Mouse (Mus musculus) heart, embryonic 11.5 days (tissue): Measurements from ENCODE around the gene Arhgap5. TPM values are rescaled to one million over a fixed set of nuclear protein-coding genes. Genes with fewer than 3 reads are reported as not detected.

ENCODE experiments used
- ATAC-seq: fragments of 200-750 bp; cut with Nextera tagmentation; replicated peaks from 2 replicates; pipeline ENCODE4 v1.8.0; 2017; ENCODE audit warnings: moderate library complexity; ENCODE audit not compliant: insufficient number of reproducible peaks, low FRiP score, low TSS enrichment
- H3K27ac ChIP-seq: fragments of 300-500 bp; sonication (generic); 2 replicates; pipeline ENCODE4 v1.5.1; 2014; ENCODE audit warnings: mild to moderate bottlenecking, low read depth, low read length
- H3K27me3 ChIP-seq: fragments of 300-500 bp; sonication (generic); 2 replicates; pipeline ENCODE4 v1.6.1; 2014; ENCODE audit warnings: mild to moderate bottlenecking, low read length, mixed read lengths; ENCODE audit not compliant: control insufficient read depth, insufficient read depth
- H3K36me3 ChIP-seq: fragments of 300-500 bp; sonication (generic); 2 replicates; pipeline ENCODE4 v1.6.1; 2014; ENCODE audit warnings: mild to moderate bottlenecking, low read length, moderate library complexity, mixed read lengths; ENCODE audit not compliant: control insufficient read depth, insufficient read depth
- H3K4me1 ChIP-seq: fragments of 300-500 bp; sonication (generic); 2 replicates; pipeline ENCODE4 v1.6.1; 2014; ENCODE audit warnings: low read length; ENCODE audit not compliant: control insufficient read depth, insufficient read depth
- H3K4me2 ChIP-seq: fragments of 300-500 bp; sonication (generic); 2 replicates; pipeline ENCODE4 v1.6.1; 2014; ENCODE audit warnings: mild to moderate bottlenecking, moderate library complexity
- H3K4me3 ChIP-seq: fragments of 300-500 bp; sonication (generic); 2 replicates; pipeline ENCODE4 v1.5.1; 2014; ENCODE audit warnings: low read depth, low read length
- H3K9ac ChIP-seq: fragments of 300-500 bp; sonication (generic); 2 replicates; pipeline ENCODE4 v1.6.1; 2014; ENCODE audit warnings: mild to moderate bottlenecking, low read depth, low read length, moderate library complexity
- H3K9me3 ChIP-seq: fragments of 300-500 bp; sonication (generic); replicated peaks from 2 replicates; pipeline ENCODE4 v1.6.1; 2016; ENCODE audit warnings: low read length; ENCODE audit not compliant: control insufficient read depth
- WGBS: fragments of 180-500 bp; shearing (Covaris S2); extraction: QIAGEN DNeasy Blood & Tissue Kit; methylation state at CpG from one replicate; pipeline ENCODE4 v1.1.7; 2014; ENCODE audit not compliant: insufficient replicate concordance; 5-methylcytosine and 5-hydroxymethylcytosine counted together
- polyA plus RNA-seq: library from polyadenylated mRNA; unstranded; fragments of >200 nt; fragmentation: Nextera tagmentation; extraction: Ambion mirVana; gene quantifications from 2 replicates; pipeline ENCODE4 v1.2.1, GENCODE M21; 2014

Gene Arhgap5
- 42.1 and 42.3 TPM in 2 replicates for polyA plus RNA-seq

DNA sequence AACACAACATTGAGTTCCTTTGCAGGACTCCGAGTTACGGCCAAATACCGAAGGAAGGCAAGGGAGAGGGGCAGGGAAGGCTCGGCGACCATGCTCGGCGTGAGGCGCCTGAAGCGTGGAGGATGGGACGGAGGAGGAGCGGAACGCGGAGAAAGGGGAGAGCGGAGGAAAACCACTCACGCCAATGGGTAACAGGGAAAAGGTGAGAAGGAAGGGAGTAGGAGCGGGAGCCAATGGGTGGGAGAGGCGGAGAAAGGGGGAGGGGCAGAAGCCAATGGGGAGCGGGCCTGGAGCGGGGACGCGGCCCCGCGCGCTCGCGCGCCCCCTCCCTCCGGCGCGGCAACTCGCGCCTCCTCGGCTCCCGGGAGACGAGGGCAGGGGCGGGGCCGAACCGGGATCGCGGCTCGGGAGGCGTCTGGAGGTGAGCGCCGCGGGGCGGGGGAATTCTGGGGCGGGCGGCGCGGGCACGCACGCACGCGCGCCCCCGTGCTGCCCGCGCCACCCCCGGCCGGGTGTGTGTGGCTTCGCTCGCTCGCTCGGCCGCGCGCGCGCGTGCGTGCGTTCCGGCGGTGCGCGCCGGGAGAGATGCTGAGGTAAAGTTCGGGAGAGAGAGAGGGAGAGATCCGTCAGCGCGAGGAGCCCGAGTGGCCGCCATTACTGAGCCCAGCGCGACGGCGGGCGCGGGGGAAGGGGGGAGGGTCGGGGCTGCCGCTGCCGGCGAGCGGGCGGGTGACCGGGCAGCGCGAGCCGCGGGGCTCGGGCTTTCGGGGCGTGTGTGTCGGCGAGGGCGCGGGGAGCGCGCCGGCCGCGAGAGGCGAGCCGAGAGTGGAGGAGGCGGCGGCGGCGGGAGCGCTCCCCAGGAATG, at the start of gene Arhgap5:
Gene Arhgap5 (plus strand): TSS at position 517 of the 865 bp plus-strand sequence.
- H3K9me3 ChIP-seq = no peaks in the 10 kb centered on the region
- ATAC-seq = peak; percentile 98
- peak within 1 kb of the TSS; percentile 99 for H3K9ac ChIP-seq
- WGBS = under 1% methylated on average over 74 of the region's 119 CpGs
- no peaks in the 10 kb centered on the region; the same call in 1 of the 2 replicates for H3K4me1 ChIP-seq
- peak within 1 kb of the TSS; percentile 82 for H3K4me2 ChIP-seq
- peak within 1 kb of the TSS; percentile 97 for H3K4me3 ChIP-seq
- H3K27ac ChIP-seq = peak within 1 kb of the TSS; percentile 100
- no peaks in the 10 kb centered on the region for H3K27me3 ChIP-seq
- no peaks in the 10 kb centered on the region for H3K36me3 ChIP-seq

DNA sequence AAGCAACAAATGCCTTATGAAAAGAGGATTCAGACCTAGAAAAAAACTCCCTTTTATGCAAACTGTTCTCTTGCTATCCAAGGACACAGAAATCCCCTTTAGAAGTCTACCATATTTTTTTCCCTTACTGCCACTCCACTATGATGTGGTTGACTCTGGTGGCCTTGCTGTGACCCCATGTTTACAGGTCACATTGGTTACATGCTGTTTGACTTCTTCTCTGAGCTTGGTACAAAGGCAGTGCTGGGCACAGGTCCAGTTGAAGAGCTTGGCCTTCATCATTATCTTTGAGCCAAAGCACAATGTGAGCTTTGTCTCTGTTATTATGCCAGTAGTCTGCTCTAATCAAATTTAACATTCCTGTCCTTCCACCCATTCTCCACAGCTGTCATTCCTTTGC, 39.2 kb upstream of the Arhgap5 start:
- H3K27me3 ChIP-seq = no peaks in the 10 kb centered on the region
- H3K9me3 ChIP-seq = no peaks in the 10 kb centered on the region
- no peak overlapping the region for H3K9ac ChIP-seq
- no peak overlapping the region for H3K4me2 ChIP-seq
- no peak for ATAC-seq
- H3K27ac ChIP-seq = no peak overlapping the region
- no peak overlapping the region for H3K4me3 ChIP-seq
- H3K4me1 ChIP-seq = no peaks in the 10 kb centered on the region
- H3K36me3 ChIP-seq = no peaks in the 10 kb centered on the region

DNA sequence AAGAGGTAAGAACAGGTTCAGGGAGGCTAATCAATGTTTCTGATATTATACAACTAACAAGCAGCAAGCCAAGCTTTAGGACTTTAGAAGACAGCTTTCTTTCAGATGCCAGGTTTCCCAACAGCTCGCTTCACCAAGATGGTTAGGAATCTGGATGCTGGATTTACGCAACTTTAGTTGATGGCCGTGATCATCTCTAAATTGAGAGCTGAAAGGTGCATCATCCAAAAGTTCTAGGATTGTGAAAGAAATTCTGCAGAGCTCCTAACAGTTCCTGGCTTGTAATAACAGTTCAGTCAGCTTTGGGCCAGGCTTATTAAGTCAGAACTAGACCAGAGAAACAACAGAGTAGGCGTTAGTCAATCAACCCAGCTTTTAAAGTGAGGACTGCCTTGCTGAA, 32.2 kb upstream of the Arhgap5 start:
- 78% methylated on average over 4 of the region's 4 CpGs for WGBS

DNA sequence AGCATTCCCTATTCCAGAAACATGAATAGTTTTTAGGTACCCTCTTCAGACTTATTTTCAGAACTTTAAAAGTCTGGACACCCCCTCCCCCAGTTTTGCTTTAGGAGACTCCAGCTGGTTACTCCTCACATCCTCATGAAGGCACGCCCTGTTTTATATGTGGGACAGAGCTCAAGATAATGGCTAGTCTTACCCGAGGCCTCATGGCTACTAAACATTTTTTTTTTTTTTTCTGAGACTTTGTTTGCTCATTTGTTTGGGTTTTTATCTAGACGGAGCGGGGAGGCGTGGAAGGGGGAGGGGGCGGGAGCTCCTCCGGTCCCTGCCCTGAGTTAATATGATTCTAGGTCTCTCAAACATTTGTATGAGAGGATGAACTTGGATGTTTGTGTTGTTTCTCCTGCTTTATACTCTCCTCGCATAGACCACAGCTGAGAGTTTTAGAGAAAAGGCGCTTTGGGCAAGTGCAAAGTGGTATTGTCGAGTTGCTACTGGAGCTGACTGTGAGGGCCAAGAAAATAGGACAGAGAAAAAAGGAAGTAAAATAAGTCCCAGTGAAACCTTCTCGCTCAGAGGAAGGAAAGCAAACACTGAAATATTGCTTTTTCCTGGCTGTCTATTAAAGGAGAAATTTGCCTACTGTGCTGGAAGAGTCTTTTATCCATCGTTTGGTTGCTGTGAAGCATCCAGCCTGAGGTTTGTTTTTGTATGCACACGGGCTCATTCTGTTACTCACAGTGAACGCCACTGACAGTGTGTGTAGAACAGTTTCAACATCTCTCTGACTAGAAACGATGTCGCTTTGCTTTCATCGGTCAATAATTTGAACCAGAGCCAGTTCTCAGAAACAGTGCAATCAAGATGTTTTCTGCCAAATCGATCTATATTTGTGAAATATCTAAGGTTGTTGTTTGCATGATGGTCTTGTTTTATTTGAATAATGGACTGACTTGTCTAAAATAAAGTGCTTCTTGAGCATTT, 29.5 kb upstream of the Arhgap5 start:
- no peaks in the 10 kb centered on the region for H3K9me3 ChIP-seq
- no peaks in the 10 kb centered on the region for H3K36me3 ChIP-seq
- WGBS = 60% methylated on average over 18 of the region's 18 CpGs
- H3K27me3 ChIP-seq = no peaks in the 10 kb centered on the region
- H3K4me1 ChIP-seq = peaks cover under 1% of the 10 kb centered on the region; the same call in 1 of the 2 replicates
- H3K4me3 ChIP-seq = no peak overlapping the region
- no peak overlapping the region for H3K27ac ChIP-seq
- ATAC-seq = no peak
- H3K4me2 ChIP-seq = 0 out of 2 replicates have a peak overlapping the region, but pooled peaks have one; percentile 22
- H3K9ac ChIP-seq = no peak overlapping the region

More for the DNA sequence above, 32.2 kb upstream of the Arhgap5 start:
- ATAC-seq = no peak
- Histone ChIP-seq H3K4me3 (no peak overlapping the region), H3K36me3 (no peaks in the 10 kb centered on the region), H3K9ac (no peak overlapping the region), H3K27me3 (no peaks in the 10 kb centered on the region), H3K4me2 (no peak overlapping the region), H3K9me3 (no peaks in the 10 kb centered on the region), H3K27ac (no peak overlapping the region), H3K4me1 (no peaks in the 10 kb centered on the region)

DNA sequence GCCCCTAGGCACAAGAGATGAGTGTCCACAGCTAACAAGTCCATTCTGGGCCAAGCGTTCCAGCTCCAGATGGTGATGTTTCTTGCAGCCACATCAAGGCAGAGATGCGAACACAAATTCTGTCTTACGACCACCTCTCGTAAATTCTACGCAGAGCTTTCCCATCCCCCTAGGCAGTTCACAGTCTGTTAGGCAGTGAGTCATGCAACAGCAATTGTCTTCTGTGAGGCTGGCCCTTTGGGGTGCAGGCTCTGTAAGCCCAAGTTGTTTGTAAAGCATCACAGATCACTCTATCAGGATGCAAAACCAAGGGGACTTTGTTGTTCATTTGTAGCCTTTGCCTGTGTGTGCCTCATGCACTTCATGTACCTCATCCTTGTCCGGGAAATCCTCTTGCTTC, 27.7 kb upstream of the Arhgap5 start:
- no peak overlapping the region for H3K27ac ChIP-seq
- no peaks in the 10 kb centered on the region for H3K27me3 ChIP-seq
- no peaks in the 10 kb centered on the region for H3K9me3 ChIP-seq
- no peaks in the 10 kb centered on the region for H3K36me3 ChIP-seq
- H3K4me2 ChIP-seq = no peak overlapping the region
- H3K9ac ChIP-seq = no peak overlapping the region
- WGBS = 74% methylated on average over 6 of the region's 6 CpGs
- H3K4me1 ChIP-seq = peaks cover 6% of the 10 kb centered on the region
- no peak overlapping the region for H3K4me3 ChIP-seq
- ATAC-seq = no peak

DNA sequence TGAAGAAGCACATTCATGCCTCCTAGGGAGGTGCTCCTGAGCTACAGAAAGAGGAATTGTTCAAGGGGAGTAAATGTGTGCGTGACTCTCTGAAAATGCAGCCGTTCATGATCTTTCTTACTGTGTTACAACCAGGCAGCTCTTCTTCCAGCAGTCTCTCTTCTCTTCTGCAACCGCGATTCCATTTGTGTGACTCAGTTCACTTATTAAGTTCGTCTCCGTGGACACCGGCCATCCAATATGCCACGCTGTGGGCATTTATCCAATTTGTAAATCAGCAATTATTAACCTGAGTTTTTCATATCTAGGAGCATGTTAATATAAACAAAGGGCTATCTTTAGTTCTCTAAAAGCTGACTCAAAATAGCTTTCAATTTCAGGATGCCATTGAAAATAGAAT, 25.2 kb upstream of the Arhgap5 start:
- Histone ChIP-seq H3K4me2 (no peak overlapping the region), H3K27me3 (no peaks in the 10 kb centered on the region), H3K9me3 (no peaks in the 10 kb centered on the region), H3K4me1 (peaks cover 6% of the 10 kb centered on the region), H3K4me3 (no peak overlapping the region), H3K27ac (no peak overlapping the region), H3K36me3 (no peaks in the 10 kb centered on the region), H3K9ac (no peak overlapping the region)
- WGBS = 86% methylated on average over 8 of the region's 8 CpGs
- no peak for ATAC-seq

DNA sequence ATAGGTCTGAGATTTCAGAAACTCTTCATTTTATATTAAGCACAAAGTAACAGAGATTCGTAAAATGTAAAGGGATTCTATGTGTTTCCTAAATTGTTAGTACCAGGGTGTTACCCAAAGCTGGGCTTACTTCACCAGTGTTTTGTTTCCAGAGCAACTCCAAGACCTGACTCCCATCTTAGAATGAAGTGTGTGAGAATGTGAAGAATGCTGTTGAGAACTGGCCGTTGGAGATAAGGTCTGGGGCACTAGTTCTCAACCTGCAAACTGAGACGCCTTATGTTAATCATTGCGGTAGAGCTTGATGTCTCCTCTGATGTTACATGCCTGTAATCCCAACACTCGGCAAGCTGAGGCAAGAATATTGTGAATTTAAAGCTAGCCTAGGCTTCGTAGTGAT, 24.4 kb upstream of the Arhgap5 start:
- H3K4me3 ChIP-seq = no peak overlapping the region
- H3K27ac ChIP-seq = no peak overlapping the region
- no peaks in the 10 kb centered on the region for H3K9me3 ChIP-seq
- 36% methylated on average over 6 of the region's 6 CpGs for WGBS
- H3K4me1 ChIP-seq = peaks cover 6% of the 10 kb centered on the region
- ATAC-seq = no peak
- H3K9ac ChIP-seq = no peak overlapping the region
- H3K36me3 ChIP-seq = no peaks in the 10 kb centered on the region
- H3K27me3 ChIP-seq = no peaks in the 10 kb centered on the region
- H3K4me2 ChIP-seq = no peak overlapping the region; the same call in 1 of the 2 replicates

DNA sequence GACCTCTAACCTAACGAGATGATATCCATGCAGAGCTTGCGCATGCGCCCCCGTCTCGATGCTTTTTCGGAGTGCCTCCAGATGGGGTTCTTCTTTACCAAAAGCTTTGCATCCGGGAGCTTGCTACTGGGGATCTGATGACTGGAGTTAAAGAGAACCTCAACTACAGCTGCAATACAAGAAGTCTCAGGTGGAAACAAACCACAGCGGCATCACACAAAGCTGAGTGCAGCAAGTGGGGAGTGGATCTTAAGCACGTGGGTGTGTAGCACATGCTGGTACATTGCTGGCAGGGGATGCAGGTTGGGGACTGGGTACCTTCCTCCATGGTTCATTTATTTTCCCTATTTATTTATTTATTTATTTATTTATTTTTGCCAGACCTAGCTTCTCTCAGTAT, 22.9 kb upstream of the Arhgap5 start:
- ATAC-seq = no peak
- no peaks in the 10 kb centered on the region for H3K9me3 ChIP-seq
- H3K27ac ChIP-seq = no peak overlapping the region
- no peaks in the 10 kb centered on the region for H3K27me3 ChIP-seq
- no peak overlapping the region for H3K9ac ChIP-seq
- no peak overlapping the region for H3K4me2 ChIP-seq
- no peak overlapping the region for H3K4me3 ChIP-seq
- no peaks in the 10 kb centered on the region for H3K36me3 ChIP-seq
- peaks cover 6% of the 10 kb centered on the region for H3K4me1 ChIP-seq
- 81% methylated on average over 9 of the region's 9 CpGs for WGBS
